Mouse (Mus musculus) spleen, postnatal 4 days (tissue): ENCODE data around the gene Pml.

ENCODE experiments used
- DNase-seq, 2 experiments: peaks; one replicate each; pipeline ENCODE4 v3.0.0; 2022; ENCODE audit warnings: low spot score in 2 of 2

The Pml gene

DNA sequence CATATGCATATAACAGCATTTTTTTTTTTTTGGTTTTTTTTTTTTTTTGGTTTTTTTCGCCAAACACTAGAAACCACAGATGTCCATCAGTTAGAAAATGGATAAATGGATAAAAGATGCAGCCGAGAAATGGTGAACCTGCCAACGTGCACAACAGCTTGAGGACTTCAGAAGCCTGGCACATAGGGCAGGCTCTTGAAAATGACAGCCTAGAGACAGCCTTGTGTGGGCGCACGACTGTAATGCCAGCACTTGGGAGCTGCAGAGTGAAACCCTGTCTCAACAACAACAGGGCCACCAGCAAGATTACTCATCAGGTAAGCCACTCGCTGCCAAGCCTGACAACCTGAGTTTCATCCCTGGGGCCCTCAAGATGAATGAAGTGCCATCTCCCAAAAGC, 80.2 kb downstream of the Pml start:
- no peak for DNase-seq

DNA sequence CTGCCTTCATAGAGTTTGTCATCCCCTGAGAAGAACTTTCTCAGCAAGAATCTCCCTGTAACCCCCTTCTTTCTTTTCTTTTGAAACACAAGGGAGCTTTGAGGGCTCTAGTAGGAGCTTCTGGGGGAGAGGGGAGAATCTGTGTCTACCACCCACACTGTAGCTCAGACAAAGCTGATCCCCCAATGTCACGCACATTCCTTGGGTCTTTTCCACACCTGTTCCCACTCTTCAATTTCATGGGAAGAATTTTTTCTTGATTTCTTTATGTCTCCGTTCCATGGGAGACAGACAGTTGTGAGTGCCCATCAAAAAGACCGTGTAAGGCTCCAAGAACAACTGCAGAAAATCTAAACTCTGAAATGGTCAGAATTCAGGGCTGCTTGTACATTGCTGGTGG, 80.7 kb downstream of the Pml start:
- no peak for DNase-seq
